Mouse (Mus musculus): ENCODE measurements around the gene Podn. TPM values are rescaled to one million over a fixed set of nuclear protein-coding genes. Genes with fewer than 3 reads are reported as not detected.

Gene Podn
- total and polyA plus RNA-seq, 3 experiments: 0.04 TPM; not detected in 2

GRCm38 (mm10) chr4:107971162-107971561 is 125.1 kb downstream of the Podn start:
- no peak for DNase-seq (ENCODE audit: low read depth, low spot score)
- TF ChIP-seq CHD1 (IDR thresholded peaks at IDR 0.05; ENCODE audit: low read depth, low read length): no peak
- no peak for TF ChIP-seq ZMIZ1 (IDR thresholded peaks at IDR 0.05; ENCODE audit: low read depth, low read length)
- no peak for TF ChIP-seq MAX (IDR thresholded peaks at IDR 0.05; ENCODE audit: low read length)
- TF ChIP-seq ETS1 (IDR thresholded peaks at IDR 0.05; ENCODE audit: low read depth, low read length): no peak
- no peak for TF ChIP-seq ELF1 (IDR thresholded peaks at IDR 0.05; ENCODE audit: low read depth, low read length)
- TF ChIP-seq UBTF (IDR thresholded peaks at IDR 0.05; ENCODE audit: borderline replicate concordance, insufficient read depth, low read depth, low read length): no peak
- no peak for TF ChIP-seq RAD21 (IDR thresholded peaks at IDR 0.05; ENCODE audit: low read depth, low read length)
- TF ChIP-seq TBP (IDR thresholded peaks at IDR 0.05; ENCODE audit: low read depth, low read length): no peak
- Histone ChIP-seq H3K79me2 (ENCODE audit: control insufficient read depth, insufficient read depth, low read length, poor library complexity) (no peaks in the 10 kb centered on the region), H3K27ac (ENCODE audit: control insufficient read depth, low read depth, low read length) (no peak overlapping the region), H3K36me3 (ENCODE audit: control insufficient read depth in 1 of 2, insufficient read depth in 2 of 2, low read length in 2 of 2) (no peaks in the 10 kb centered on the region), H3K9ac (ENCODE audit: control insufficient read depth, low read depth, low read length, poor library complexity, severe bottlenecking) (no peak overlapping the region), H3K4me1 (ENCODE audit: control insufficient read depth in 1 of 2, insufficient read depth in 2 of 2, low read length in 2 of 2) (peaks cover 0 to 5% of the 10 kb centered on the region in 2 experiments; a peak in 1 of 4 replicates), H3K4me3 (ENCODE audit: control insufficient read depth in 1 of 2, insufficient read depth in 1 of 2, low read depth in 2 of 2, low read length in 2 of 2) (no peak overlapping the region), H3K9me3 (replicated peaks; ENCODE audit: insufficient read depth, low read length) (no peaks in the 10 kb centered on the region), H3K27me3 (ENCODE audit: control insufficient read depth in 1 of 2, insufficient read depth in 2 of 2, low read length in 2 of 2) (peaks cover 1 to 2% of the 10 kb centered on the region in 2 experiments)

GRCm38 (mm10) chr4:107969781-107970180 is 126.5 kb downstream of the Podn start:
- Histone ChIP-seq H3K27ac (ENCODE audit: control insufficient read depth, low read depth, low read length) (no peak overlapping the region), H3K4me1 (ENCODE audit: control insufficient read depth in 1 of 2, insufficient read depth in 2 of 2, low read length in 2 of 2) (peaks cover 0 to 5% of the 10 kb centered on the region in 2 experiments; a peak in 1 of 4 replicates), H3K36me3 (ENCODE audit: control insufficient read depth in 1 of 2, insufficient read depth in 2 of 2, low read length in 2 of 2) (no peaks in the 10 kb centered on the region), H3K9ac (ENCODE audit: control insufficient read depth, low read depth, low read length, poor library complexity, severe bottlenecking) (no peak overlapping the region), H3K79me2 (ENCODE audit: control insufficient read depth, insufficient read depth, low read length, poor library complexity) (no peaks in the 10 kb centered on the region), H3K27me3 (ENCODE audit: control insufficient read depth in 1 of 2, insufficient read depth in 2 of 2, low read length in 2 of 2) (peaks cover 1 to 2% of the 10 kb centered on the region in 2 experiments), H3K4me3 (ENCODE audit: control insufficient read depth in 1 of 2, insufficient read depth in 1 of 2, low read depth in 2 of 2, low read length in 2 of 2) (no peak overlapping the region), H3K9me3 (replicated peaks; ENCODE audit: insufficient read depth, low read length) (no peaks in the 10 kb centered on the region)
- TF ChIP-seq MAZ (IDR thresholded peaks at IDR 0.05; ENCODE audit: low read depth, low read length): no peak
- TF ChIP-seq POLR2AphosphoS5 (IDR thresholded peaks at IDR 0.05; ENCODE audit: borderline replicate concordance, low read depth, low read length): no peak
- no peak for TF ChIP-seq ZKSCAN1 (IDR thresholded peaks at IDR 0.05; ENCODE audit: low read depth, low read length)
- TF ChIP-seq SIN3A (IDR thresholded peaks at IDR 0.05; ENCODE audit: low read length): no peak
- no peak for TF ChIP-seq POLR2A (IDR thresholded peaks at IDR 0.05; ENCODE audit: control insufficient read depth in 1 of 2, insufficient read depth in 1 of 2, low read depth in 1 of 2, low read length in 2 of 2, poor library complexity in 1 of 2)
- no peak for TF ChIP-seq JUND (IDR thresholded peaks at IDR 0.05; ENCODE audit: low read depth, low read length)
- no peak for TF ChIP-seq GATA1 (IDR thresholded peaks at IDR 0.05; ENCODE audit: low read depth, low read length)
- TF ChIP-seq ZMIZ1 (IDR thresholded peaks at IDR 0.05; ENCODE audit: low read depth, low read length): no peak
- no peak for TF ChIP-seq RCOR1 (IDR thresholded peaks at IDR 0.05; ENCODE audit: low read depth, low read length)
- DNase-seq (ENCODE audit: low read depth, low spot score): no peak

All from MEL (cell line).